Mouse (Mus musculus) urinary bladder, postnatal 25 days (tissue): ENCODE results near the gene Cers2.

ENCODE experiments used
- DNase-seq: peaks from one replicate; pipeline ENCODE4 v3.0.0; 2022; ENCODE audit warnings: low spot score

Cers2 gene

GRCm38 (mm10) chr3:95314486-95315093 is at the start of gene Cers2:
Gene Cers2 (plus strand): TSS chr3:95314791.
- no peak for DNase-seq

GRCm38 (mm10) chr3:95266052-95266451 is 48.5 kb upstream of the Cers2 start:
- no peak for DNase-seq

GRCm38 (mm10) chr3:95267855-95268254 is 46.7 kb upstream of the Cers2 start:
- DNase-seq, result no peak

- DNase-seq, result no peak
These were observed 44.8 kb upstream of the Cers2 start for GRCm38 (mm10) chr3:95269789-95270188.

- DNase-seq, result no peak
These were observed 43.7 kb upstream of the Cers2 start for GRCm38 (mm10) chr3:95270766-95271364.

GRCm38 (mm10) chr3:95273471-95273870 is 41.1 kb upstream of the Cers2 start:
- no peak for DNase-seq

- no peak for DNase-seq
These were observed 40.1 kb upstream of the Cers2 start for GRCm38 (mm10) chr3:95274453-95274852.

GRCm38 (mm10) chr3:95275161-95275560 is 39.4 kb upstream of the Cers2 start:
- DNase-seq, result no peak

- DNase-seq, result no peak
These were observed 38.1 kb upstream of the Cers2 start for GRCm38 (mm10) chr3:95276428-95276934.

GRCm38 (mm10) chr3:95277149-95277551 is 37.4 kb upstream of the Cers2 start:
- DNase-seq, result no peak

- no peak for DNase-seq
These were observed 33.8 kb upstream of the Cers2 start for GRCm38 (mm10) chr3:95280747-95281146.

- DNase-seq, result peak; percentile 97
These were observed 33.1 kb upstream of the Cers2 start, which contains the start of the genes Mindy1 and Prune1 for GRCm38 (mm10) chr3:95281216-95282126. Gene Mindy1 (plus strand): TSS chr3:95281345. Gene Prune1 (minus strand): TSS chr3:95282076.

- DNase-seq, result peak; percentile 35
These were observed 32.2 kb upstream of the Cers2 start for GRCm38 (mm10) chr3:95282381-95282864.

- peak; percentile 70 for DNase-seq
These were observed 31.6 kb upstream of the Cers2 start for GRCm38 (mm10) chr3:95282865-95283588.

- DNase-seq, result no peak
These were observed 31.0 kb upstream of the Cers2 start for GRCm38 (mm10) chr3:95283589-95283941.

GRCm38 (mm10) chr3:95284062-95284461 is 30.5 kb upstream of the Cers2 start:
- DNase-seq, result no peak

- DNase-seq, result no peak
These were observed 29.9 kb upstream of the Cers2 start for GRCm38 (mm10) chr3:95284501-95285281.

GRCm38 (mm10) chr3:95285390-95285789 is 29.2 kb upstream of the Cers2 start:
- DNase-seq, result no peak

GRCm38 (mm10) chr3:95286011-95286410 is 28.6 kb upstream of the Cers2 start:
- no peak for DNase-seq

- no peak for DNase-seq
These were observed 28.1 kb upstream of the Cers2 start for GRCm38 (mm10) chr3:95286510-95286909.

GRCm38 (mm10) chr3:95287541-95287940 is 27.1 kb upstream of the Cers2 start:
- DNase-seq, result no peak
